Mouse (Mus musculus): ENCODE data around the gene Ttll5.

Gene Ttll5

GRCm38 (mm10) chr12:85824438-85825264 is at the start of gene Ttll5, which contains the start of gene Erg28:
TSS of gene Ttll5 (plus strand) at chr12:85824659.
TSS of gene Erg28 (minus strand) at chr12:85824550.
- DNase-seq (ENCODE audit: low read depth, low spot score): peak; percentile 96

GRCm38 (mm10) chr12:85778962-85779361 is 45.5 kb upstream of the Ttll5 start:
- no peak for DNase-seq (ENCODE audit: low read depth, low spot score)

GRCm38 (mm10) chr12:85779707-85780106 is 44.8 kb upstream of the Ttll5 start:
- DNase-seq (ENCODE audit: low read depth, low spot score): no peak

GRCm38 (mm10) chr12:85781606-85782005 is 42.9 kb upstream of the Ttll5 start:
- no peak for DNase-seq (ENCODE audit: low read depth, low spot score)

GRCm38 (mm10) chr12:85784916-85785815 is 39.3 kb upstream of the Ttll5 start:
- DNase-seq (ENCODE audit: low read depth, low spot score): no peak

GRCm38 (mm10) chr12:85792158-85792557 is 32.3 kb upstream of the Ttll5 start:
- DNase-seq (ENCODE audit: low read depth, low spot score): no peak

GRCm38 (mm10) chr12:85792821-85793346 is 31.6 kb upstream of the Ttll5 start:
- DNase-seq (ENCODE audit: low read depth, low spot score): no peak

- no peak for DNase-seq (ENCODE audit: low read depth, low spot score)
These were observed 30.4 kb upstream of the Ttll5 start for GRCm38 (mm10) chr12:85794094-85794493.

- no peak for DNase-seq (ENCODE audit: low read depth, low spot score)
These were observed 28.9 kb upstream of the Ttll5 start for GRCm38 (mm10) chr12:85795551-85795950.

GRCm38 (mm10) chr12:85800031-85800430 is 24.4 kb upstream of the Ttll5 start:
- DNase-seq (ENCODE audit: low read depth, low spot score): no peak

- no peak for DNase-seq (ENCODE audit: low read depth, low spot score)
These were observed 14.7 kb upstream of the Ttll5 start for GRCm38 (mm10) chr12:85809726-85810125.

- DNase-seq (ENCODE audit: low read depth, low spot score): no peak
These were observed 13.5 kb upstream of the Ttll5 start for GRCm38 (mm10) chr12:85810959-85811358.

GRCm38 (mm10) chr12:85811676-85812075 is 12.8 kb upstream of the Ttll5 start:
- no peak for DNase-seq (ENCODE audit: low read depth, low spot score)

- DNase-seq (ENCODE audit: low read depth, low spot score): no peak
These were observed 10.9 kb upstream of the Ttll5 start for GRCm38 (mm10) chr12:85813599-85813998.

GRCm38 (mm10) chr12:85822051-85822450 is 2.4 kb upstream of the Ttll5 start:
- no peak for DNase-seq (ENCODE audit: low read depth, low spot score)

GRCm38 (mm10) chr12:85825361-85825760 is 902 bp downstream of the Ttll5 start:
- no peak for DNase-seq (ENCODE audit: low read depth, low spot score)

- no peak for DNase-seq (ENCODE audit: low read depth, low spot score)
These were observed 1.4 kb downstream of the Ttll5 start for GRCm38 (mm10) chr12:85825822-85826221.

GRCm38 (mm10) chr12:85828856-85829255 is 4.4 kb downstream of the Ttll5 start:
- no peak for DNase-seq (ENCODE audit: low read depth, low spot score)

- DNase-seq (ENCODE audit: low read depth, low spot score): no peak
These were observed 5.4 kb downstream of the Ttll5 start for GRCm38 (mm10) chr12:85829866-85830265.

- DNase-seq (ENCODE audit: low read depth, low spot score): no peak
These were observed 6.2 kb downstream of the Ttll5 start for GRCm38 (mm10) chr12:85830691-85831090.

- no peak for DNase-seq (ENCODE audit: low read depth, low spot score)
These were observed 10.1 kb downstream of the Ttll5 start for GRCm38 (mm10) chr12:85834543-85834942.

GRCm38 (mm10) chr12:85837765-85838164 is 13.3 kb downstream of the Ttll5 start:
- no peak for DNase-seq (ENCODE audit: low read depth, low spot score)
